Mouse (Mus musculus) layer of hippocampus, adult 2 months (tissue): ENCODE results near the gene Abl1. TPM values are rescaled to one million over a fixed set of nuclear protein-coding genes. Genes with fewer than 3 reads are reported as not detected.
"Not testable (repeated sequence)": the region's sequence is repeated elsewhere in the genome, so short reads cannot be mapped to it uniquely, and the experiment has no call there.

ENCODE experiments used
- DNase-seq, 2 experiments: peaks; one replicate each; pipeline ENCODE4 v3.0.0; 2022; ENCODE audit warnings: low spot score in 2 of 2
- H3K27ac ChIP-seq: fragments of 200-600 bp; 2 replicates; pipeline ENCODE4 v1.8.1; 2022
- H3K4me3 ChIP-seq: fragments of 200-600 bp; 2 replicates; pipeline ENCODE4 v1.8.1; 2022; ENCODE audit warnings: mild to moderate bottlenecking
- CTCF ChIP-seq: fragments of 200-600 bp; conservative IDR thresholded peaks from 2 replicates; pipeline ENCODE4 v1.8.1; 2022; ENCODE audit warnings: antibody characterized with exemption, mild to moderate bottlenecking, moderate library complexity
- total RNA-seq, 2 experiments: library from RNA; stranded (reverse); gene quantifications; 2 replicates each; pipeline ENCODE4 v1.2.3; 2021

The Abl1 gene
- total RNA-seq, 2 experiments from 2014 or later, result 44.1 to 44.7 TPM

DNA sequence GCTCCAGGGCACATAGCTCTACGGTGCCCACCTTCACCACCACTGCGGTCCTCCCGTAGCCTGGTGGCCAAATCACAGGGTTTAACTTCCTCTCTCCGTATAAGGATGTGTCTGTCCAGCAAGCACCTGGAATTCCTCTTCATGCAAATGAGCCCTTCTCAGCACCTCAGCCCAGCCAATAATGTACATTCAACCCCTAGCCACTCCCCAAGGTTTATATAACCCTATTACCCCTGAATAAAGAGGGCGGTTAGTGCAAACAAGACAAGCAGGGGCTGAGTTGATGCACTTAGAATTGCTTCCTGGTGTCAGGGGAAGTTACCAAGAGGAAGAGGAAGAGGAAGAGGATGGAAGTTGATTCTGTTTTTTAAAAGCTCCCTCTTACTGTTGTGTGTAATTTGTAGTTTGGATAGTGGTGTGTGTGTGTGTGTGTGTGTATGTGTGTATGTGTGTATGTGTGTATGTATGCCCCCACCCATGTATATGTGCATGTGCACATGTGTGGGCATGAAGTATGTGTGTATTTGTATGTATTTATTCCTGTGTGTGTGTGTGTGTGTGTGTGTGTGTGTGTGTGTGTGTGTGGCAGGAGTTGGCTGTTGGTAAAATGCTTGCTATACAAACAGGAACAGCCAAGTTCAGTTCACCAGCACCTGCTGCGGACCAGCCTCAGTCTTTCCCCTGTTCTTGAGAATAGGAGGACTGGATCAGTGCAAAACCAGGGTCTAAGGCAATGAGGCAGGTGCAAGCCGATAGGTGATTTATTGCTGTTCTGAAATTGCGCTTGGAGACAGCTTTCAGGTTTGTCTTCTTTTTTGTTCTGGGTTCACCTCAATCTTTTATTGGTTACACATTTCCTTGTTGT lies 25.0 kb upstream of the Abl1 start:
- H3K4me3 ChIP-seq, result no peak overlapping the region
- DNase-seq, result no peak
- no peak overlapping the region for H3K27ac ChIP-seq
- TF ChIP-seq CTCF, result no peak

DNA sequence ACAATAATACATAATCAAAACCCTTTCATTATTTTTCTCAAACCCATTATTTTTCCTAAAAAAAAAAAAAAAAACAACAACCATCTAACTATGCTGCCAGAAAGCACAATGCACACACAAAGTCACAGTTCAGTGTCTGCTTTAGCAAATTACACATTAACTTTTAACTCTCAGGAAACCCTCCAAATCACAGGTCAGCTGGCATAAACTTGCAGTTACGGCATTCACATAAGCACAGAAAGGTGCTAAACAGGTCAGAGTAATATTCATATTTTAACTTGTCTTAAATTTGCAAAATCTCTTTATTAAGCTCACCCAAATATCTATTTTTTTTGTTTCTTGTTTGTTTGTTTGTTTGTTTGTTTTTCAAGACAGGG lies 24.4 kb upstream of the Abl1 start:
- TF ChIP-seq CTCF, result no peak
- Histone ChIP-seq H3K4me3 (no peak overlapping the region), H3K27ac (no peak overlapping the region)
- no peak for DNase-seq

DNA sequence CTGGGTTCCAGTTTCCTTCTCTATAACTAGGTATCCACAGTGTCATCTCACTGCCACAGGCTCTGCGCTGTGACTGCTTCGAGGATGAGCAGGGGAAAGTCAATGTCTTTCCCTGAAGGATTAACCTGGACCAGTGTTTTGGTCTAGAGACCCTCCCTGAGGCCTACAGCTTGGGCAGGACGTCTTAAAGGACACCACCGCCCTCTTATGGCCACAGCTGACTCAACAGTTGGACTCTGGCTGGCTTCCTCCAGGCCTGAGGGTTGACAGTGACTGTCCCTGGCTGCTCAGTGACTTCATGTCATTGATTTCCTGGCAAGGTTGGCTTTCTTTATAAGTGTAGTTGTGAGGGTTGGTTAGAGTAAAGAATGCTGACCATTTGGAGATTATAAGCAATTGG lies 20.8 kb upstream of the Abl1 start:
- Histone ChIP-seq H3K4me3 (no peak overlapping the region), H3K27ac (no peak overlapping the region)
- no peak for DNase-seq
- TF ChIP-seq CTCF, result peak; percentile 55

DNA sequence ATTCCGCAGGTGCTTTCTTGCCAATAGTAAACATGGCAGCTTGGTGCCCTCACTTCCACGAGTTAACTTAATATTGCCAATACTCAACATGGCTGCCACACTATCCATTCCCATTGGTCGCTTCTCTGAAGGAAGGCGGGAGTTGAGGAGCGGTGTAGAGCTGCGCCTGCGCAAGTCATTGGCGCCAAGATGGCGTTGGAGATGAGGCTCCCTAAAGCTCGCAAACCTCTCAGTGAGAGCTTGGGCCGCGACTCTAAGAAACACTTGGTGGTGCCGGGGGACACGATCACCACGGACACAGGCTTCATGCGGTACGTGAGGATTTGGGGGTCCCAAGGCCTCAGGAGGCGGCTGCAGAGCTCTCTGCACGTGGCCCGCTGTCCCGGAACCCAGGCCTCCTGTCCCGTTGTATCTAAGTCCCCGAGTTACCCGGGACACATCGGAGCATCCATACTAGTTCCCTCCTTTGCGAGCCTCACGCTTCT lies 17.6 kb upstream of the Abl1 start, which contains the start of gene Exosc2:
Gene Exosc2 (plus strand): TSS at position 165 of the 485 bp plus-strand sequence.
- TF ChIP-seq CTCF, result no peak
- Histone ChIP-seq H3K4me3 (peak within 1 kb of the TSS; percentile 86), H3K27ac (peak within 1 kb of the TSS; percentile 84)
- DNase-seq, result peak; percentile 85 to 92

DNA sequence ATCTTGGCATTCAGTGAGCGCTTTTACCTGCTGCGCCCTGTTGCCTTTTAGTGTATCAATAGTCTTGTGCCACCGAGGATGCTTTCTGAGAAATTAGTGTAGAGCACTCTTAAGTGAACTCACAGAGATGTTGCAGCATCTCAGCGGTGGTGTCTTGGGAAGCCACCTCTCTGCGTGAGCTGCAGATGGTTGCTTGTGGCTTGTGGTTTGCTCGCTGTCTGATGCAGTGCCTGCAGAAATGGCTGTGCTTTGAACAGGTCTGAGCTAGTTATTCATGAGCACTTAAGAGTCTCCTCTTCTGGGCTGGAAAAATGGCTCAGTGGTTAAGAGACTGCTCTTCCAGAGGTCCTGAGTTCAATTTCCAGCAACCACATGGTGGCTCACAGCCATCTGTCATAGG lies 9.5 kb upstream of the Abl1 start:
- no peak for DNase-seq
- no peak for TF ChIP-seq CTCF
- Histone ChIP-seq H3K27ac (no peak overlapping the region), H3K4me3 (no peak overlapping the region)

DNA sequence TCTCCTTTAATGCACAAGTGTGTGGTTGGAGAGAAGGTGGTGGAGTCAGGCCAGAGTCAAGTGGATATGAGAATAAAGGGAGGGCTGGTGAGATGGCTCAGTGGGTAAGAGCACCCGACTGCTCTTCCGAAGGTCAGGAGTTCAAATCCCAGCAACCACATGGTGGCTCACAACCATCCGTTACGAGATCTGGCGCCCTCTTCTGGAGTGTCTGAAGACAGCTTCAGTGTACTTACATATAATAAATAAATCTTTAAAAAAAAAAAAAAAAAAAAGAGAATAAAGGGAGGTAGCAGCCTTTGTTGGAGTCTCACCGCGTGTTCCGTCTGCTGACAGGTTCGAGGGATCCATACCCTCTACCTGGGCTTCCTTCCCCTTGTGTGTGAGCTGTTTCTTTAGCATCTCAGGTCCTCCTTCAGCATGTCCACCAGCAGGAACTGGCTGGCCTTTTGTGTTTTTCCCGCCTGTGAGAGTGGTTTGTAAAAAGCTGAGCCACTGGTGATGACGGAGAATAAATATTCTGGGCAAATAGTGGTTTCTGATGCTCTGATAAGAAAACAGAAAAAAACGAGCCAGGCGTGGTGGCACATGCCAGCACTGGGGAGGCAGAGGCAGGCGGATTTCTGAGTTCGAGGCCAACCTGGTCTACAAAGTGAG lies 7.0 kb upstream of the Abl1 start:
- H3K4me3 ChIP-seq, DNase-seq, H3K27ac ChIP-seq: not testable (repeated sequence)
- TF ChIP-seq CTCF, result peak; percentile 68

DNA sequence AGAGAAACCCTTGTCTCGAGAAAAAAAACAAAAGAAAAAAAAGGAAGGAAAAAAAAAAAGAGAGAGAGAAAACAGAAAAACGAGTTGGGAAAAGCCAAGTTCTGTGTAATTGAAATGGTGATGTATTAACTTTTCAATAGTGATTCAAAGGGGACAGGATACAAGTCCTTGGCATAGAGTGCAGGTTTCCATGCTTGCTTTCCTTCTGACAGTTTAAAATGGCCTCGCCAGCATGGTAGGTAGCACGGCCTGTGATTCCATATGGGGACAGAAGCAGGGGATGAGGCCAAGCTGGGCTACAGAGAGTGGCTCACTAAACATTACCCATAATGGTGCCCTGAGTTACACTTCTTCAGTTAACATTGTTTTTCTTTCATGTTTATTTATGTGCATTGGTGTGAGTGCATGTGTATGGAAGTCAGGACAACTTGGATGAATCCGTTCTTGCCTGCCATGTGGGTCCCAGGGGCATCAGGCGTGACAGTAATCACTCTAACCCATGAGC lies 6.4 kb upstream of the Abl1 start:
- Histone ChIP-seq H3K27ac (no peak overlapping the region), H3K4me3 (no peak overlapping the region)
- no peak for DNase-seq
- no peak for TF ChIP-seq CTCF

DNA sequence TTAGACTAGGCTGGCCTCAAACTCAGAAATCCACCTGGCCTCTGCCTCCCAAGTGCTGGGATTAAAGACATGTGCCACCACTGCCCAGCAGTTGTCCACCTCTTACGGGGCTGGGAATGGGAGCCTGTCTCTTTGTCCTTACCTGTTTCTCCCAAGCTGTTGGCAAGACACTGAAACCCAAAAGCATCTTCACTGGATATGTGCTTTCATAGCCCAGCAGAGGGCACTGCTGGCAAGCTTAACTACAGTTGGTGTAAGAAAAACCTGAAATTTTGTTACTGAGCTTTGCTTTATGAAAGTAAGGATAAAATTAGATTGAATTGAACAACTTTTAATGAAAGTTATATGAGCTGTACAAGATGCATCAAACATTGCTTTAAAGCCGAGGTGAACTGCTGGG lies 4.5 kb upstream of the Abl1 start:
- TF ChIP-seq CTCF, result peak; percentile 86
- DNase-seq, result peak; percentile 51 to 63
- Histone ChIP-seq H3K27ac (no peak overlapping the region), H3K4me3 (no peak overlapping the region)

DNA sequence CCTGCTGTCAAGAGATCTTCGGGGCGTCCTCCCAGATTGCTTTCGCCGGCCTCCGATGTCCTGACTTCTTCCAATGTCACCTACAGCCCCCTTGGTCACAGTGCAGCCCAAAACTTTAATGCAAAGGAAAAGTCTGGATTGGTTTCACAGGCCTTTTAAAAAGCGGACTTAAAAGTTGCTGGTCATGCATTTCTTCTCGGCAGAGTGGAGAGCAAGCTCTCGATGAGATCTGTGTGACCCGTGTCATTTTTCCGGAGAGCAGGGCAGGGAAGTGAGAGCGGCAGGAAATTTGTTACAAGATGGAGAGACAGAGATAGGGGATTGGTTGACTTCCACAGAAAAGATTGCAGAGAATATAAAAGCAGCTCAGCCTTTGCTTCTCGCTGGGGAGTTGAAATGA lies 869 bp downstream of the Abl1 start:
- TF ChIP-seq CTCF, result no peak
- Histone ChIP-seq H3K27ac (peak overlapping the region; percentile 95), H3K4me3 (peak overlapping the region; percentile 84)
- no peak for DNase-seq

DNA sequence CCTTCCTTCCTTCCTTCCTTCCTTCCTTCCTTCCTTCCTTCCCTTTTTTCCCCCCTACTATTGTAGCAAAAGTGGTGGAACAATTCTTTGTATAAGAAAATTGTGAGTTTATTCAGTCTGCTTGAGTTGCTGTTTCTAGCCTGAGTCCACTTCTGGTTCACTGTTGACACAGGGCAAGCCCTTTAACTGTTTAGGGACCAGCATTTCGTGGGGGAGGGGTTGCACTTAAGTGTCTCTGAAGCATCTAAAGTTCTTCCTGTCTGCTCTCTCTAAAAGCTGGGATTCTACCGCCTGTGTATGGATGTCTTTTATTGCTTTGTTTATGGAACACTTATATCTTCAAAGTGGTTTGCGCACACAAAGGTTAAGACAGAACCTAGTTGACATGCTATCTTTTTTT lies 1.9 kb downstream of the Abl1 start:
- no peak for DNase-seq
- Histone ChIP-seq H3K27ac (no peak overlapping the region), H3K4me3 (peak overlapping the region; percentile 84)
- TF ChIP-seq CTCF, result no peak

DNA sequence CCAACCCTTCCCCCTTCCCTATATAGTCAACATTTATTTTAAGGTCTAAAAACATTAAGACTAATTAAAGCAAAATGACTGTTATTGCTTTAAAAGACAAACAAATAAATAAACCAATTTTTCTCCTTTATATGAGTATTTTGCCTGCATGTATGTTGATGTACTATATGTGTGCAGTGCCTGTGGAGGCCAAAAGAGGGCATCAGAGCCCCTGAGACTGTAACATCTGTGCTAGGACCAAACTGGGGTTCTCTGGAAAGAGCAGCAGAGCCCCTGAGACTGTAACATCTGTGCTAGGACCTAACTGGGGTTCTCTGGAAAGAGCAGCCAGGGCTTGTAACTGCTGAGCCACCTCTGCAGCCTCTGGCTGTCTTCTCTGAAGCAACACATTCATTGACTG lies 10.0 kb downstream of the Abl1 start:
- DNase-seq, result no peak

DNA sequence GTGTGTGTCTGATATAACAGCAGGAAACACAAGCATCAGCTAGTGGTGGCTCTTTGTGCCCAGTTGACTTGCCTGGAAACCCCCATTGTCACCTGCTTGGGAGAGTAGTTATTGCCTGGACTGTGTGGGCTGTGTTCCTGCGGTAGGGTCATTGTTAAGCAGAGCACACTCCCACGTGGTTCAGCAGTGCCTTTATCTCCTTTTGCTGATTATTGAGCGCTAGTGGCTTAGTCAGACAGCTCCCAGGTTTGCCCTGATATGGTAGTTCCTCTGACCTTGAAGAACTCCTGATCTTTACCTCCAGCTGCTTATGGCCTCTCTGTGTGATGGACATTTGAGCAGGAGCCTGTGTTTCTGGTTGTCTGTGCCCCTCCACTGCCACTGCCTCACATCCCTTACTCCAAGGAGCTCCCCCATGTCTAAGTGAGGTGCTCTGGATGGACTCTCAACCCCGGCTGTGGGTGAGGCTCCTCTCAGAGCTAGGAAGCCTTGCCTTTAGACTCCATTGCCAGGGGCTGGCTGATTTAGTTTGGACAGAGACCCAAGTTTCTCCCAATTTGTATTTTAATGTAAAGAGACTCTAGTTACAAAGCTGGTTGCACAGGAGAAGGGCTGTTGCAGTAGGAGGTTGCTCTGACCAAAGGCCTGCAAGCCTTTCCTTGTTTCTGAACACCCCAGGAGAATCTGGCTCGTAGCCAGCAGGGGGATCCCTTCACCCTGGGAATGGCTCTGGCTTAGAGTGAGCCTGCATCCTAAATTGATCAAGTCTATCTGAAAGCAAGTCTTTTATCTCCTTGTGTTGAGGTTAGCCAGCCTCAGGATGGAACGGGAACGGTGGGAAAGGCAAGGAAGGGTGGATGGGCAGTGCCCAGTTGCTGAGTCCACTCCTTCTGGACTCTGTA lies 12.6 kb downstream of the Abl1 start:
- H3K27ac ChIP-seq, result no peak overlapping the region
- DNase-seq, result no peak
- H3K4me3 ChIP-seq, result no peak overlapping the region
- no peak for TF ChIP-seq CTCF

More for the DNA sequence above, 10.0 kb downstream of the Abl1 start:
- H3K27ac ChIP-seq, result no peak overlapping the region
- no peak overlapping the region for H3K4me3 ChIP-seq
- peak; percentile 61 for TF ChIP-seq CTCF
